Mouse (Mus musculus) CH12.LX (cell line): Measurements from ENCODE around the gene Tmem254a. TPM values are rescaled to one million over a fixed set of nuclear protein-coding genes. Genes with fewer than 3 reads are reported as not detected.
"Not testable (repeated sequence)": the region's sequence is repeated elsewhere in the genome, so short reads cannot be mapped to it uniquely, and the experiment has no call there.

Experiments
- DNase-seq: peaks from one replicate; pipeline ENCODE4 v3.0.0-alpha.2; 2013; ENCODE audit errors: extremely low read depth
- H3K27ac ChIP-seq: 2 replicates; pipeline ENCODE4 v1.5.1; 2012; ENCODE audit warnings: low read depth, mild to moderate bottlenecking, control low read depth, moderate library complexity; ENCODE audit not compliant: insufficient read depth
- H3K27me3 ChIP-seq: replicated peaks from 2 replicates; pipeline ENCODE3; 2012; ENCODE audit warnings: inconsistent platforms
- H3K36me3 ChIP-seq, 2 experiments: replicated peaks in 1 of 2; 2 replicates each; pipeline versions ENCODE3 to v1.6.1; 2012; ENCODE audit warnings: inconsistent platforms in 1 of 2, low read length in 1 of 2, mild to moderate bottlenecking in 1 of 2, mixed read lengths in 1 of 2, moderate library complexity in 1 of 2; ENCODE audit not compliant: control insufficient read depth in 1 of 2, insufficient read depth in 1 of 2
- H3K4me1 ChIP-seq, 2 experiments: 2 replicates each; pipeline ENCODE4 v1.6.1; 2012; ENCODE audit warnings: inconsistent platforms in 1 of 2, moderate library complexity in 1 of 2; ENCODE audit not compliant: insufficient read depth in 2 of 2, control insufficient read depth in 1 of 2
- H3K4me2 ChIP-seq: 2 replicates; pipeline ENCODE4 v1.6.1; 2012; ENCODE audit warnings: low read depth, mild to moderate bottlenecking, control low read depth; ENCODE audit not compliant: poor library complexity, insufficient read depth, severe bottlenecking
- H3K4me3 ChIP-seq, 3 experiments: fragments of 150-350 bp in 1 of 3; sonication (generic) in 1 of 3; replicated peaks in 1 of 3; 2 replicates each; pipeline versions ENCODE3 to v1.5.1; 2011 to 2012; ENCODE audit warnings: low read depth in 2 of 3, low read length in 2 of 3, mild to moderate bottlenecking in 2 of 3, moderate library complexity in 2 of 3, control low read depth in 1 of 3, improper control_type of control experiment in 1 of 3, inconsistent platforms in 1 of 3, mixed read lengths in 1 of 3; ENCODE audit not compliant: poor library complexity in 1 of 3
- H3K79me2 ChIP-seq: replicated peaks from 2 replicates; pipeline ENCODE4 v1.6.1; 2012; ENCODE audit warnings: mild to moderate bottlenecking, moderate library complexity; ENCODE audit not compliant: control insufficient read depth, poor library complexity, insufficient read depth, severe bottlenecking; ENCODE audit errors: extremely low read depth
- H3K9ac ChIP-seq: 2 replicates; pipeline ENCODE4 v1.6.1; 2012; ENCODE audit warnings: low read depth, mild to moderate bottlenecking, control low read depth, moderate library complexity; ENCODE audit not compliant: insufficient read depth
- H3K9me3 ChIP-seq: replicated peaks from 2 replicates; pipeline ENCODE3; 2012; ENCODE audit warnings: low read length, inconsistent platforms, mixed read lengths
- dilution Hi-C: fragments of 300-500 bp; cut with MboI; formaldehyde crosslinking; loops from 2 replicates; pipeline ENCODE4 v1.14.3; 2020; ENCODE audit warnings: low sequenced_read_pairs; ENCODE audit not compliant: extremely low pct_unique_long_range_greater_than_20kb, extremely low pct_ligation_motif_present
- in situ Hi-C: fragments of 300-500 bp; cut with MboI; formaldehyde crosslinking; loops from 3 replicates; pipeline ENCODE4 v1.14.3; 2019; ENCODE audit warnings: low sequenced_read_pairs, low pct_ligation_motif_present, low pct_unique_long_range_greater_than_20kb, mixed read lengths
- polyA plus RNA-seq: library from polyadenylated mRNA; unstranded; fragments of >175 nt; gene quantifications from 2 replicates; pipeline ENCODE4 v1.2.1, GENCODE M21; 2012; ENCODE audit warnings: low read depth; ENCODE audit not compliant: insufficient read length
- total RNA-seq, 2 experiments: library from RNA; depleted of rRNA; stranded (reverse); fragments of 300-350 nt in 1 of 2; fragments of >200 nt in 1 of 2; gene quantifications; 2 replicates each; pipeline ENCODE4 v1.2.3; 2012 to 2014

Gene Tmem254a
- 0.17 and 0.42 TPM in 2 replicates for total RNA-seq (2012; rRNA removed)
- total RNA-seq (2014; rRNA removed), result 0.80 and 0.82 TPM in 2 replicates
- polyA plus RNA-seq, result 0.93 and 1.3 TPM in 2 replicates

DNA sequence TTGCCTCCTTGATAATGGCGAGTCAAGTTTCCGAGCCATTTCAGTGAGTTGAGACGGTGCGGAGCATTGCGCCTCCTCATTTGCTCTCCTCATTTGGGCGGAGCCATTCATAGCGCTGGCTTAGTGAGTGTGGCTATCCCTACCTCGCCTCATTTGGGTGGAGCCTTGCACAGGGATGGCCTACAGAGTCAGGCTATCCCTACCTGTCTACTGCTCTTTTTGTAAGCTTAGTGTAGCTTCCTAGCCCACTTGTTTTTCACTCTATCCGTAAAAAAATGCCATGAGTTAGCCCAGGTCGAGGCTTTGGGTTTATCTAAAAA, at the start of gene Tmem254a:
TSS of gene Tmem254a (minus strand) at position 111 of the 320 bp plus-strand sequence.
- dilution Hi-C loops, result not testable (repeated sequence)

DNA sequence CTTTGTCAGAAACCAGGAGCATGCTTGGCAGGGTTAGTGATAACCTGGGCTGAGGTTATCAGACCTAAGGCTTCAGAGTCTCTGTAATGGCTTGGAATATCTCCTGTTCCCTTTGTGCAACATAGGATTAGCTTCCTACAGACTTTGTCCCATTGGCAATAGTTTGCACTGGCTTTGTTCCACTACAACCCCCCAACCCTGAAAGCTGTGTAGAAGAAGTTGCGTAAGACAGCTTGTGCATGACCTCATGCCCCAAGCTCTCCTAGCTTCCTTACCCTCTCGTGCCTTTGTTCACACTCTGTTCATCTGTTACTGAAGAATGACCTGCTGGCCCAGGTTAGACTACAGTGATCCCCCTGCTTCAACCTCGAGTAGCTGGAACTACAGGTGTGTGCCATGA, 30.4 kb upstream of the Tmem254a start:
- H3K9ac ChIP-seq, H3K27me3 ChIP-seq, H3K36me3 ChIP-seq, H3K4me1 ChIP-seq, H3K4me3 ChIP-seq, DNase-seq, H3K27ac ChIP-seq, in situ Hi-C loops, H3K9me3 ChIP-seq, H3K79me2 ChIP-seq, dilution Hi-C loops, H3K4me2 ChIP-seq: not testable (repeated sequence)

More for the DNA sequence above, at the start of gene Tmem254a:
- H3K79me2 ChIP-seq, DNase-seq, H3K9ac ChIP-seq, H3K4me2 ChIP-seq, in situ Hi-C loops, H3K4me3 ChIP-seq, H3K27me3 ChIP-seq, H3K36me3 ChIP-seq, H3K27ac ChIP-seq, H3K4me1 ChIP-seq, H3K9me3 ChIP-seq: not testable (repeated sequence)

DNA sequence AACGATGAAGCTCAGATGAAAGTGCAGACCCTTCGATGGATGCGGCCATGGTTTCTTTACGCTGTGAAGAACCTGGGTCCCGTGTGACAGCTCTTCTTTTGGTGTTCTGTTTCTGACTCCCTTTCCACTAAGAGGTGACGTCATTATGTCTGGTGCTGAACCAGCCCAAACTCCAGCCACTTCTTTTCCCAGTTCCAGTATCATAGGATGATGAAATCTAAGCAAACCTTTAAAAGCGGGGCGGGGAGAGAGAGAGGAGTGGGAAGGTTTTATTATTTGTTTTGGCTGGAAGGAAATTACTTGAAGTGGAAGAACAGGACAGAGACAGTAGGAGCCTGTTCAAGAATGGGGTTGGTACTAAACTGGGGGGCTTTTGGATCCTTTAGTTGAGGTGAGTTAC, 10.5 kb upstream of the Tmem254a start, which contains the start of gene Cphx1:
TSS of gene Cphx1 (plus strand) at position 301 of the 400 bp plus-strand sequence.
- H3K4me2 ChIP-seq, H3K9ac ChIP-seq, H3K9me3 ChIP-seq, dilution Hi-C loops, DNase-seq, H3K27me3 ChIP-seq, H3K4me3 ChIP-seq, in situ Hi-C loops, H3K36me3 ChIP-seq, H3K79me2 ChIP-seq, H3K27ac ChIP-seq, H3K4me1 ChIP-seq: not testable (repeated sequence)

DNA sequence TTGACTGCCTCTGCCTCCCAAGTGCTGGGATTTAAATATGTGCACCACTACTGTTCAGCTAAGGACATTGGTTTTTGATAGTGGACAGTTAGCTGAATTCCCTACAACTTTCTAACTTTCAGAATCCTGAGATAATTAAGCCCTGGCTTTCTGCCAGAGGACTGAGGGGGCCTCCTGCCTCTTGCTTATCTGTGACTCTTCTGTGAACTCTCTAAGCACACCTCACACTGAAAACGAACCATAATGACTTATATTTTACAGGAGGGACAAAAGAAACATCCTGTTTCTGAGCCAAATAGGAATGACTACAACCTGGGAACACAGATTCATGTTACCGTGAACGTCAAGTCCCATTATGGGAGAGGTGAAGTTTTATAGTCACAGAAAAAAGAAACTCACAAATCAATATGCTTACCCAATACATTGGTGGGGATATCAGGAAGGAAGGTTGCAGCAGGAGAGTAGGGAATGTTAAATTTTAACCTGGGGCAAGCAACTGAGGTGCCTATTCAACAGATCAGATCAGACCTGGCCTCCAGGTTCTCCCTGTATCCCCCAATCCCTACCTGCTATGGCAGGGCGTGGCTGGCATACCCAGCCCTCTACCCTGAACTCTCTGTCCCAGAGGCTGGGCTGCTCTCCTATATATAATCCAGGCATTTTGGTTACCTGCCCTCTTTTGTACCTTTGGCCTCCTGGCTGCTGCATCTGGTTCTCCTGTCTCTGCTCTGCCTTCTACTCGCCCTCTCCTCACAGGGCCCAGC, 9.6 kb upstream of the Tmem254a start:
- H3K4me1 ChIP-seq, H3K79me2 ChIP-seq, H3K4me2 ChIP-seq, H3K4me3 ChIP-seq, DNase-seq, H3K9me3 ChIP-seq, in situ Hi-C loops, H3K27ac ChIP-seq, H3K36me3 ChIP-seq, dilution Hi-C loops, H3K27me3 ChIP-seq, H3K9ac ChIP-seq: not testable (repeated sequence)

DNA sequence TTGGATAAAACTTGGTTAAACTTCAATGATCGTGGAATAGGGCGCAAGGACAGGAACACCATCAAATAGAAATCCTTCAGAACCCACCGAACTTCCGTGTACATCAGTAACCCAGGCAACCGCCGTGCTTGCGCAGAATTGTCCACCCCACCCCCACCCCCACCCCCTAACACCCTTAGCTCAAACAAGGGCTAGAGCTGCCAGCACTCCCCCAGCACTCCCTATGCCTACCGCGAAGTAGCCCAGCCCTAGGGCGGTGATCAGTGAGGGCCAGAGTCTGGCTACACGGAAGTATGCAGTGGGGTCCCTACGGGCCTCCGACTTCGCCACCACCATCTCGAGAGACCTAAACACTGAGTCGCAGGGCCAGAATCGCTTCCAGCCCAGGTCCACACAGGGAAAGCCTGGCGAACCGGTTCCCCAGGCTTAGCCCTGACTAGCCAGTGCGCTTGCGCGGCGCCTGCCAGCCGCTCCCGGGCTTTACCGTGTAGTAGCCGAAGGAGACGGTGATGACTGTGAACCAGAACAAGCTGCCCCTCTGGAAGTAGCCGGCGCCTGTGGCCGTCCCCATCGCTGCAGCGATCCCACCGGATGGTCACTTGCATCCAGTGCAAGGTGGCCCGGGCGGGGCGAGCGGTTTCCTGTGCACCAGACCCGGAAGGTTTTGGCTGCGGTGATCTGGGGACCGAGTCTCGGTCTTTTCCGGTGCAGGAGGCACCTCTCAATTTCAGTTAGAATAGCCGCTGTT, 484 bp downstream of the Tmem254a start:
- H3K36me3 ChIP-seq, H3K4me2 ChIP-seq, H3K4me3 ChIP-seq, H3K27me3 ChIP-seq, H3K9ac ChIP-seq, H3K79me2 ChIP-seq, H3K9me3 ChIP-seq, DNase-seq, H3K27ac ChIP-seq, in situ Hi-C loops, dilution Hi-C loops, H3K4me1 ChIP-seq: not testable (repeated sequence)

DNA sequence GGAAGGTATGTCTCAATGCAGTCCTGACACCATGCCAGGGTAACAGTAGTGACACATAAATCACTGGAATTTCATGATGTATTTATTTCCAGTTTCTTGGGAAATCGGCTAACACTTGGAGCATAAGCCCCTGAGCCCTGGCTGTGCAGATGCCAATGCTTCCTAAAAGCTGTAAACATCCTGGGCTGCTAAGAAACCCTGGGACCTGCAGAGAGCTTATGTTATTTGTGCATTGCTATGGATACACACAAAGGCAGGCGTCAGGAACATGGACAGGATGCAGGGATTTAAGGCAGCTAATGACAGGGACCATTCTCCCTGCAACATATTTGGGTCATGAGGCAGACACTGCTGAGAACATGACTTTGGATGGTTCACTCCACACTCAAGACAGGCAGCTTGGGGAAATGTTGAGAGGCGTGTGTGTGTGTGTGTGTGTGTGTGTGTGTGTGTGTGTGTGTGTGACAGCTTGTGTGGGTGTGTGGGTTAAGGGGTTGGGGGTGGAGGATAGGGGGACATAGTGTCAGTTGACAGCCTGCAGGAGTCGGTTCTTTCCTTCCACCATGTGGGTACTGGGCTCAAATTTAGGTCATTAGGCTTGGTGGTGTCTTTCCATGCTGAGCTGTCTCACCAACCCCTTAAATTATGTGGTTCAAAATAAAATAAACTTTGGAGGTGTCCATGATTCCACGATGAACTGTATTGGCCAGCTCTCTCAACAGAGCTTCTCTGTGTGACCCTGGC, 8.9 kb downstream of the Tmem254a start:
- DNase-seq, H3K27me3 ChIP-seq, H3K79me2 ChIP-seq, H3K4me2 ChIP-seq, H3K36me3 ChIP-seq, H3K9me3 ChIP-seq, H3K27ac ChIP-seq, in situ Hi-C loops, H3K4me3 ChIP-seq, dilution Hi-C loops, H3K4me1 ChIP-seq, H3K9ac ChIP-seq: not testable (repeated sequence)
